Mouse (Mus musculus) erythroid progenitor cell, adult 5-6 weeks (primary cell): ENCODE data around the gene Tmem94. TPM values are rescaled to one million over a fixed set of nuclear protein-coding genes. Genes with fewer than 3 reads are reported as not detected.

ENCODE experiments used
- ATAC-seq: replicated peaks from 2 replicates; pipeline ENCODE4 v1.8.0; 2016; ENCODE audit warnings: moderate number of reproducible peaks, mild to moderate bottlenecking, moderate TSS enrichment, inconsistent platforms; ENCODE audit not compliant: poor library complexity, low FRiP score, severe bottlenecking
- total RNA-seq, 2 experiments: library from RNA; stranded (forward) in 1 of 2; stranded (reverse) in 1 of 2; fragments of 150-400 nt in 1 of 2; fragments of 186-747, 209-891 nt in 1 of 2; gene quantifications; 2 replicates each; pipeline versions ENCODE4 v1.2.3 to v1.2.4; 2015 to 2017; ENCODE audit warnings: low replicate concordance in 2 of 2

The Tmem94 gene
- total RNA-seq, 2 experiments from 2014 or later: 35.3 to 36.9 TPM

GRCm38 (mm10) chr11:115823774-115824740, 58.8 kb downstream of the Tmem94 start, which contains the start of gene Llgl2:
TSS of gene Llgl2 (plus strand) at chr11:115824049.
- peak; percentile 92 for ATAC-seq

GRCm38 (mm10) chr11:115824813-115825212, 59.6 kb downstream of the Tmem94 start:
- no peak for ATAC-seq

GRCm38 (mm10) chr11:115826487-115826886, 61.3 kb downstream of the Tmem94 start:
- no peak for ATAC-seq

GRCm38 (mm10) chr11:115827624-115828023, 62.4 kb downstream of the Tmem94 start:
- no peak for ATAC-seq

- no peak for ATAC-seq
Observed at GRCm38 (mm10) chr11:115829036-115829435, 63.8 kb downstream of the Tmem94 start.

GRCm38 (mm10) chr11:115830550-115831325, 65.5 kb downstream of the Tmem94 start:
- ATAC-seq: no peak

GRCm38 (mm10) chr11:115831518-115831917, 66.3 kb downstream of the Tmem94 start:
- no peak for ATAC-seq

- no peak for ATAC-seq
Observed at GRCm38 (mm10) chr11:115832064-115832463, 66.8 kb downstream of the Tmem94 start.

GRCm38 (mm10) chr11:115832523-115832922, 67.3 kb downstream of the Tmem94 start:
- no peak for ATAC-seq

- no peak for ATAC-seq
Observed at GRCm38 (mm10) chr11:115833021-115833513, 67.8 kb downstream of the Tmem94 start.

GRCm38 (mm10) chr11:115834033-115834432, 68.8 kb downstream of the Tmem94 start:
- no peak for ATAC-seq

- ATAC-seq: no peak
Observed at GRCm38 (mm10) chr11:115836656-115837395, 71.6 kb downstream of the Tmem94 start.

GRCm38 (mm10) chr11:115837606-115838345, 72.5 kb downstream of the Tmem94 start:
- no peak for ATAC-seq

- no peak for ATAC-seq
Observed at GRCm38 (mm10) chr11:115838895-115839311, 73.7 kb downstream of the Tmem94 start.

GRCm38 (mm10) chr11:115839732-115840131, 74.5 kb downstream of the Tmem94 start:
- ATAC-seq: no peak

- no peak for ATAC-seq
Observed at GRCm38 (mm10) chr11:115841044-115841443, 75.8 kb downstream of the Tmem94 start.

GRCm38 (mm10) chr11:115841961-115842550, 76.8 kb downstream of the Tmem94 start:
- ATAC-seq: peak; percentile 95

GRCm38 (mm10) chr11:115843141-115843890, 78.1 kb downstream of the Tmem94 start:
- no peak for ATAC-seq
